Mouse (Mus musculus) midbrain, embryonic 10.5 days (tissue): Measurements from ENCODE around the gene Pdzrn3. TPM values are rescaled to one million over a fixed set of nuclear protein-coding genes. Genes with fewer than 3 reads are reported as not detected.

Source experiments
- DNase-seq: peaks from one replicate; pipeline ENCODE4 v3.0.0-alpha.2; 2017; ENCODE audit warnings: low spot score
- H3K27ac ChIP-seq: fragments of 300-500 bp; sonication (generic); replicated peaks from 2 replicates; pipeline ENCODE4 v1.5.1; 2016; ENCODE audit warnings: mild to moderate bottlenecking
- H3K27me3 ChIP-seq: fragments of 300-500 bp; sonication (generic); 2 replicates; pipeline ENCODE4 v1.6.1; 2016; ENCODE audit warnings: low read depth, mild to moderate bottlenecking; ENCODE audit not compliant: poor library complexity, severe bottlenecking
- H3K36me3 ChIP-seq: fragments of 300-500 bp; sonication (generic); 2 replicates; pipeline ENCODE4 v1.6.1; 2016; ENCODE audit warnings: mild to moderate bottlenecking, moderate library complexity
- H3K4me1 ChIP-seq: fragments of 300-500 bp; sonication (generic); 2 replicates; pipeline ENCODE4 v1.6.1; 2016
- H3K4me3 ChIP-seq: fragments of 300-500 bp; sonication (generic); 2 replicates; pipeline ENCODE4 v1.5.1; 2016; ENCODE audit warnings: mild to moderate bottlenecking, moderate library complexity
- H3K9me3 ChIP-seq: fragments of 300-500 bp; sonication (generic); replicated peaks from 2 replicates; pipeline ENCODE4 v1.6.1; 2016; ENCODE audit warnings: mild to moderate bottlenecking
- WGBS: fragments of 180-500 bp; shearing (Covaris S2); methylation state at CpG from one replicate; pipeline ENCODE4 v1.1.7; 2016; 5-methylcytosine and 5-hydroxymethylcytosine counted together
- polyA plus RNA-seq: library from polyadenylated mRNA; unstranded; fragments of >200 nt; fragmentation: Nextera tagmentation; extraction: Ambion mirVana; gene quantifications from 2 replicates; pipeline ENCODE4 v1.2.1, GENCODE M21; 2016

The Pdzrn3 gene
- polyA plus RNA-seq, 1 experiment from 2014 or later, result 5.4 TPM

DNA sequence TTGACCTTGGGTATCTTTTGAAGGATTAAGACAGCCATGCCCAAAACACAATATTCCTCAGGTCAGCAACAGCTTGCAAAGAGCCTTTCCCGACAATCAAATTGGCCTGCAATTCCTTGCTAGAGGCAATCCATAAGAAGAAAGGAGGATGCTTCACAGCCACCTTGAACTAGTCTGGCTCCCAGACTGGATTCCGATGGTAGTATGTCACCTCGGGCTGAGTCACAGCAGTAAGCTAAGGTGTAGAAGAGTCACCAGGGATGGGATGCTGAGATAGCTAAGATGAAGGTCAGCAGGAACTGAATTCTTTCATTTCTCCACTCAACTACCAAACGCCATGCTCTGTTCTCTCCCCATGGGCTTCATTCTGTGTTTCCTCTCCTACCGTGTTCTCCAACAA lies 13.8 kb downstream of the Pdzrn3 start:
- no peak overlapping the region for H3K27ac ChIP-seq
- 0 out of 2 replicates have a peak, but pooled peaks cover 4% of the 10 kb centered on the region for H3K36me3 ChIP-seq
- H3K27me3 ChIP-seq, result peaks cover 25% of the 10 kb centered on the region
- no peaks in the 10 kb centered on the region for H3K9me3 ChIP-seq
- no peak overlapping the region for H3K4me3 ChIP-seq
- 89% methylated on average over 5 of the region's 5 CpGs for WGBS
- DNase-seq, result no peak
- peaks cover 33% of the 10 kb centered on the region for H3K4me1 ChIP-seq

DNA sequence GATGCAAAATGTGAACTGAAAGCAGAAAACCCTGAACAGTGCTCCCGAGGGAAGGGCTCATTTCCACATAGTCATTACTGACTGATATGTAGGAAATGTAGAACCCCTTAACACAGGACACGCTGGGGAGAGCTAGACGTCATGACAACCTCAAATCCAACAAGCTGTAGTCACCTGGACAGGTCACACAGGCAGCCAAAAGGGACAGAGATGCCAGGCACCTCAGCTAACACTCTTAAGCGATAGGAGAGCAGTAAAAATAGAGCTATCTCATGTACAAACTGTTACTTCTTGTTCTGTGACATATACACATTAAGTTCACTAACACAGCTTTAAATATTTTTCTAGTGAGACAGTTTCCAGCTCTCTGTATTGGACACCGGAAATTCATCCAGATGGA lies 15.0 kb downstream of the Pdzrn3 start:
- no peak overlapping the region for H3K27ac ChIP-seq
- no peak overlapping the region for H3K4me3 ChIP-seq
- 88% methylated on average over 5 of the region's 5 CpGs for WGBS
- H3K27me3 ChIP-seq, result peaks cover 24% of the 10 kb centered on the region
- DNase-seq, result no peak
- H3K36me3 ChIP-seq, result 0 out of 2 replicates have a peak, but pooled peaks cover 4% of the 10 kb centered on the region
- peaks cover 25% of the 10 kb centered on the region for H3K4me1 ChIP-seq
- no peaks in the 10 kb centered on the region for H3K9me3 ChIP-seq

GRCm38 (mm10) chr6:101362268-101362667 lies 15.4 kb downstream of the Pdzrn3 start:
- Histone ChIP-seq H3K27me3 (peaks cover 24% of the 10 kb centered on the region), H3K36me3 (0 out of 2 replicates have a peak, but pooled peaks cover 4% of the 10 kb centered on the region), H3K27ac (no peak overlapping the region), H3K4me3 (no peak overlapping the region), H3K4me1 (peaks cover 20% of the 10 kb centered on the region), H3K9me3 (no peaks in the 10 kb centered on the region)
- DNase-seq, result no peak
- 84% methylated on average over 4 of the region's 4 CpGs for WGBS

DNA sequence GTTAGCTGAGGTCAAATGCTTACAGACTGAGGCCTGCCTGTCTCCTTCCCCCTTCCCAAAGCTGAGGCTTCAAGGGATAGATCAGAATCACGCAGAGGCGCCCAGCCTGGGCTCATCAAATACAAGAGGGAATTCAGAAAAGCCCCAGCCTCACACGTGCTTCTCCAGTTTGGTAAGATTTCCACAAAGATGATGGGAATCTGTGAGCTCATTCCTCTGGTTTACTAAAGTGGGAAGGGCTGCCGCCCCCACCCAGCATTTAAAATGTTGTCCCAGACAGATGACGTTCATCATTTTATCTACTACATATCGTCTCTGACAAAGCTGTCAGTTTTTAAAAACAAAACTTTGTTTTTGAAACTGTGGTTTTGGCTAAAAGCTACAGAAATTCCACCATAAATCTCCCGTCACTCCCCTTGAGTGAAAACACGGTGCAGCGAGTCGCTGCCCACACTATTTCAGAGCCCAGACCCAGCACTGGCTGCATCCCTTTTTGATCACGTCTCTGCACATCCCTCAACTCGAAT lies 17.4 kb downstream of the Pdzrn3 start:
- Histone ChIP-seq H3K4me3 (no peak overlapping the region), H3K4me1 (peaks cover 16% of the 10 kb centered on the region), H3K36me3 (0 out of 2 replicates have a peak, but pooled peaks cover 4% of the 10 kb centered on the region), H3K9me3 (no peaks in the 10 kb centered on the region), H3K27me3 (peaks cover 13% of the 10 kb centered on the region; the same call in 1 of the 2 replicates), H3K27ac (no peak overlapping the region)
- no peak for DNase-seq
- 81% methylated on average over 12 of the region's 12 CpGs for WGBS

DNA sequence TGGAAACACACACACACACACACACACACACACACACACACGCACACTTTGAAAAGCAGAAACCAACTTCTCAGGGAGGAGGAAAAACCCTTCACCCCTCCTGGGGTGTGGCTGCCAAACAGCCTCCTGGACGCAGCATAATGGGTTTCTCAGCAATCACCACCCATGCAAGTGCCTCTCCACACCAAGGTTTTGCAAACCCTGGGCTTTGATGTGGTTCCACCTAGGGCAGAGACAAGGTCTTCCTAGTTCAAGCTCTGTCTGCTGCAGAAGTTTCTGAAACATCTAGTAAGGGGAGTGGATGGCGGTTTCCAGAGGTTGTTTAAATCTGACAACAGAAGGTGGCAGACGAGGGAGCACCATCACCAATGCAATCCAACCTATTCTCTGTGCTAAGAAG lies 18.1 kb downstream of the Pdzrn3 start:
- Histone ChIP-seq H3K4me3 (no peak overlapping the region), H3K27ac (no peak overlapping the region), H3K36me3 (0 out of 2 replicates have a peak, but pooled peaks cover 4% of the 10 kb centered on the region), H3K9me3 (no peaks in the 10 kb centered on the region), H3K27me3 (peaks cover 11% of the 10 kb centered on the region; the same call in 1 of the 2 replicates), H3K4me1 (peaks cover 23% of the 10 kb centered on the region)
- no peak for DNase-seq
- 85% methylated on average over 4 of the region's 4 CpGs for WGBS

DNA sequence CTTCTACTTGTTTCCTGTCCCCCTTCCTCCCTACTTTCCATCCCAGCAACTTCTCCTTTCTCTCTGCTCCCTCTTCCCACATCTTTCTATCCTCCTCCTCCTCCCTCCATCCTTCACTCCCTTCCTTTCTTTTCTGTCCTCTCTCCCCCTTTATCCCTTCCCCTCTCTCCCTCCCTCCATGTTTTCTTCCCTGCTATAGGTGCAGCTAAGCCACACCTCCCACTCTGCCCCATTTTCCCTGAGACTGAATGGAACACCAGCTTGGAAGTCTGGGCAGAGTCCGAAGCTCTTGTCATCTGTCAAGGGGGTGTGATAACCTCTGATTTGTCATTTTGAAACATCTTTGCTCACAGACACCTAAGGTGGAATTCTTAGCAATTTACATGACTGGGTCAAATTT lies 22.8 kb downstream of the Pdzrn3 start:
- no peaks in the 10 kb centered on the region for H3K9me3 ChIP-seq
- H3K36me3 ChIP-seq, result no peaks in the 10 kb centered on the region
- no peak overlapping the region for H3K27ac ChIP-seq
- no peak for DNase-seq
- peaks cover 43% of the 10 kb centered on the region for H3K4me1 ChIP-seq
- no peaks in the 10 kb centered on the region for H3K27me3 ChIP-seq
- H3K4me3 ChIP-seq, result no peak overlapping the region
- 58% methylated on average over 1 of the region's 1 CpGs for WGBS

DNA sequence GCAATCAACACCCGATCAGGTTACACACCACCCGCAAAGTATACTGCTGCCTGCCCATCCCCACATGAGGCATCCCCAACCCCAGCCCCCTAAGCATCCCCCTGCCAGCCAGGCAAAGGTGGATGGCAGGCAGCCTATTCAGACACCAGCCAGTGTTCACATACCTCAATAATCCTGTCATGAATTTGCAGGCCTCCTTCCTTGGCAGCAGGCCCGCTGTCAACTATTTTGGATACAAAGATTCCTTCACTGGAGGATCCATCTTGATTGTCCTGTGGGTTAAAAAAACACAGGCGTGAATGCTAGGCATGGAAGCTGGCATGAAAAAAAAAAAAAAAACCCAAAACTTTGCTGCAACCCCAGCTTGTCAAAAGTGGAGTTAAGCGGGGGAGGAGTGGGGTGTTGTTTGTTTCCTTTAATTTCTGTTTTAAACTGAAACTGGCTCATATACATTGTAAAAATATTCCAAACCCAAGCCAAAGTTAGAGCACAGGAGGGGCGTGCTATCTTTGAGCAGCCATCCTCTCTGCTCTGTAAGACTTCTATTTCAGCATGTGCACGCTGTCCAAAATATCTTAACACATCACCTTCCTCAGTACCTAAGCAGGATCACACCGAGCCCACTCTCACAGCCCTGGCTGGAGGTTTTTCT lies 23.3 kb downstream of the Pdzrn3 start:
- Histone ChIP-seq H3K9me3 (no peaks in the 10 kb centered on the region), H3K36me3 (no peaks in the 10 kb centered on the region), H3K27ac (no peak overlapping the region), H3K27me3 (no peaks in the 10 kb centered on the region), H3K4me1 (peaks cover 43% of the 10 kb centered on the region), H3K4me3 (no peak overlapping the region)
- 69% methylated on average over 8 of the region's 8 CpGs for WGBS
- DNase-seq, result no peak

- H3K4me1 ChIP-seq, result peaks cover 43% of the 10 kb centered on the region
- no peak overlapping the region for H3K27ac ChIP-seq
- 74% methylated on average over 7 of the region's 7 CpGs for WGBS
Observed at GRCm38 (mm10) chr6:101353701-101354100, 24.0 kb downstream of the Pdzrn3 start.

GRCm38 (mm10) chr6:101352626-101353025 lies 25.1 kb downstream of the Pdzrn3 start:
- Histone ChIP-seq H3K27ac (no peak overlapping the region), H3K27me3 (no peaks in the 10 kb centered on the region), H3K4me3 (no peak overlapping the region), H3K9me3 (no peaks in the 10 kb centered on the region), H3K36me3 (no peaks in the 10 kb centered on the region), H3K4me1 (peaks cover 43% of the 10 kb centered on the region)
- DNase-seq, result no peak
- 90% methylated on average over 10 of the region's 10 CpGs for WGBS

More at GRCm38 (mm10) chr6:101353701-101354100, 24.0 kb downstream of the Pdzrn3 start:
- Histone ChIP-seq H3K27me3 (no peaks in the 10 kb centered on the region), H3K4me3 (no peak overlapping the region), H3K36me3 (no peaks in the 10 kb centered on the region), H3K9me3 (no peaks in the 10 kb centered on the region)
- DNase-seq, result no peak

GRCm38 (mm10) chr6:101351100-101351499 lies 26.6 kb downstream of the Pdzrn3 start:
- H3K4me1 ChIP-seq, result peaks cover 38% of the 10 kb centered on the region
- H3K36me3 ChIP-seq, result no peaks in the 10 kb centered on the region
- H3K27me3 ChIP-seq, result no peaks in the 10 kb centered on the region
- DNase-seq, result no peak
- H3K27ac ChIP-seq, result no peak overlapping the region
- no peaks in the 10 kb centered on the region for H3K9me3 ChIP-seq
- no peak overlapping the region for H3K4me3 ChIP-seq
- WGBS, result 61% methylated on average over 1 of the region's 1 CpGs

DNA sequence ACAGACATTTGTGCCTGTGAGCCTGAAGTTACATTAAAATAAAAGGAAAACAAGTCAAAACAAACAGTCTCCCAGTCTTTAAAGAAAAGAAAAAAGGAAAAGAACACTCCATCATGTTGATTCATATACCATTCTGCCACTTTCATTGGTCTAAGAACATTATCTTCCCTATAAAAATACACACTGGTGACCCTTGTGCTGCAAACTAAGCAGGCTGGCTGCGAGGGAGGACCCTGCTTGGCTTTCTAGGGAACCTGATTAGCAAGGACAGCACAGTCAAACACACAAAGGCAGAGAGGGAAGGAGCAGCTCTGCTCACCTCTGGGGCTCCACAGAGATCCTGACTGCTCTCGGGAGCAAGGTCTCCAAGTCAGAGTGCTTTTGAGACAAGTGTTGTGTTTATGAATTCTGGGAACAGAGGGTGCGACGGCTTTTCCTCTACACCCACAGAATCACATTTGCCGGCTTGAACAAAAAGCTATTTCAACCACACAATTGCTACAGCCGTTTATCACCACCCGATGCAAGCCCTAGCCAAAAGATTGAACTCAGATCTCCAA lies 27.2 kb downstream of the Pdzrn3 start:
- WGBS, result 50% methylated on average over 7 of the region's 7 CpGs
- Histone ChIP-seq H3K4me1 (peaks cover 32% of the 10 kb centered on the region), H3K36me3 (no peaks in the 10 kb centered on the region), H3K4me3 (no peak overlapping the region), H3K27ac (0 out of 2 replicates have a peak overlapping the region, but pooled peaks have one; percentile 28), H3K9me3 (no peaks in the 10 kb centered on the region), H3K27me3 (no peaks in the 10 kb centered on the region)
- DNase-seq, result no peak

- H3K4me3 ChIP-seq, result no peak overlapping the region
- DNase-seq, result no peak
- no peaks in the 10 kb centered on the region for H3K36me3 ChIP-seq
- WGBS, result 78% methylated on average over 5 of the region's 5 CpGs
- no peaks in the 10 kb centered on the region for H3K9me3 ChIP-seq
- H3K4me1 ChIP-seq, result peaks cover 14% of the 10 kb centered on the region
- no peaks in the 10 kb centered on the region for H3K27me3 ChIP-seq
- H3K27ac ChIP-seq, result no peak overlapping the region
Observed at GRCm38 (mm10) chr6:101348496-101348895, 29.2 kb downstream of the Pdzrn3 start.

DNA sequence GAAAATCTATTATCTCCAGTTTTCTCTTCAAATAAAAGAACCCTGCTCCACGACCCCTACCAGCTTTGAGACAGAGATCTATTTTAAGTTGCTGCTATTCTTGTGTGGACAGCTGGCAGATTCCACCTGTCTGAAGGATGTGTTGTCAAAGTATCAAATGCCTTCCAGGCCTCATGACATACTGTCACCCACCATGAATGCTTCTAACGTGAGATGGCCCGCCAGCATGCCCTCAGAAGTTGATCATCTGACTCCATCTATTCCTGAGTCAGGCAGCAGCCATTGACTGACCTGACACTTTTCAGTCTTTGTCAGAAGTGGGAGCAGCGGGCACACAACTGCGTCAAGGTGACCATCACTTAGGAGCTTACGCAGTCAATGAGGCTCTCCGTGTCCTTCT lies 37.6 kb downstream of the Pdzrn3 start:
- Histone ChIP-seq H3K27ac (no peak overlapping the region), H3K27me3 (no peaks in the 10 kb centered on the region), H3K4me1 (no peaks in the 10 kb centered on the region), H3K36me3 (no peaks in the 10 kb centered on the region), H3K9me3 (no peaks in the 10 kb centered on the region), H3K4me3 (no peak overlapping the region)
- 89% methylated on average over 7 of the region's 7 CpGs for WGBS
- DNase-seq, result no peak
